Comparison of ENCODE assay signal across 30 mouse cellular contexts in genomic region chr11:72523711-72524110, GRCm38 (mm10). TPM values are rescaled to one million over a fixed set of nuclear protein-coding genes. Genes with fewer than 3 reads are reported as not detected.
DNase-seq lines count a peak whose midpoint lies in the region; ATAC-seq and TF ChIP-seq lines count a peak whose summit lies in the region.
"Had no signal": no experiment of that assay in that cellular context is flagged by ENCODE, and none has a peak within 500 bp of the region (broad histone marks: within the 10 kb centered on the region; RNA-seq: fewer than 3 reads in every experiment).

No protein-coding gene starts in this region.

- ATAC-seq in hindbrain, embryonic 13.5 days (ENCODE audit: low FRiP score), result no peak
- ATAC-seq: forebrain, embryonic 16.5 days; intestine, postnatal 0 days; Patski had no signal

- no peaks in the 10 kb centered on the region for H3K27me3 ChIP-seq in cerebellum, adult 2 months (ENCODE audit: control insufficient read depth, insufficient read depth, low read length)
- H3K27me3 ChIP-seq in hindbrain, embryonic 10.5 days (ENCODE audit: insufficient read depth, poor library complexity, severe bottlenecking), result no peaks in the 10 kb centered on the region
- H3K27me3 ChIP-seq in hindbrain, embryonic 13.5 days, result no peaks in the 10 kb centered on the region
- H3K27me3 ChIP-seq: CH12.LX; embryonic facial prominence, embryonic 12.5 days; embryonic facial prominence, embryonic 15.5 days; forebrain, embryonic 12.5 days; Patski had no signal

- no peaks in the 10 kb centered on the region for H3K9me3 ChIP-seq in hindbrain, embryonic 10.5 days
- no peaks in the 10 kb centered on the region for H3K9me3 ChIP-seq in hindbrain, embryonic 13.5 days
- H3K9me3 ChIP-seq: embryonic facial prominence, embryonic 12.5 days; embryonic facial prominence, embryonic 15.5 days; forebrain, embryonic 12.5 days; G1E; heart, embryonic 10.5 days; heart, embryonic 13.5 days had no signal

- no peak overlapping the region for H3K27ac ChIP-seq in cerebellum, adult 2 months (ENCODE audit: insufficient read depth, low read length)
- no peak overlapping the region for H3K27ac ChIP-seq in hindbrain, embryonic 10.5 days
- no peak overlapping the region for H3K27ac ChIP-seq in hindbrain, embryonic 13.5 days
- H3K27ac ChIP-seq: embryonic facial prominence, embryonic 12.5 days; embryonic facial prominence, embryonic 15.5 days; forebrain, embryonic 12.5 days; heart, adult 2 months; heart, embryonic 10.5 days; heart, embryonic 13.5 days; hindbrain, embryonic 14.5 days had no signal

- DNase-seq in cerebellum, postnatal 14 days, result peak; percentile 38 to 48
- no peak for DNase-seq in cerebellum, adult 2 months
- peak; percentile 16 for DNase-seq in hindbrain, embryonic 10.5 days (ENCODE audit: low spot score)
- peak; percentile 62 for DNase-seq in left cerebral cortex, postnatal 4 days
- DNase-seq in left cerebral cortex, adult 18-20 months (ENCODE audit: low spot score in 2 of 2), result no peak
- peak; percentile 13 for DNase-seq in retina, embryonic 14.5 days (ENCODE audit: low spot score)
- no peak for DNase-seq in retina, postnatal 1 day
- DNase-seq: adrenal gland, postnatal 10 days; adrenal gland, postnatal 36 days; B cell, adult 2 months; cerebellum, adult 11 months; cerebellum, adult 8-10 months; cerebellum, postnatal 25 days; gastrocnemius, postnatal 10 days; gastrocnemius, postnatal 36 days; heart, postnatal 14 days; heart, postnatal 4 days had no signal

- TF ChIP-seq CTCF in cerebellum, adult 2 months (IDR thresholded peaks at IDR 0.05; ENCODE audit: borderline replicate concordance, insufficient read depth, low read depth, low read length), result no peak

- 70% methylated on average over 4 of the region's 4 CpGs for WGBS in cerebellum, adult 2 months
- 57% methylated on average over 4 of the region's 4 CpGs for whole genome bisulfite sequencing in hindbrain, embryonic 10.5 days
- 39% methylated on average over 4 of the region's 4 CpGs for WGBS in hindbrain, embryonic 13.5 days

- no peak overlapping the region for H3K9ac ChIP-seq in hindbrain, embryonic 13.5 days
- H3K9ac ChIP-seq: embryonic facial prominence, embryonic 12.5 days; embryonic facial prominence, embryonic 15.5 days; forebrain, embryonic 12.5 days; heart, embryonic 13.5 days; hindbrain, embryonic 14.5 days had no signal

- intact Hi-C loops in left cerebral cortex, postnatal 4 days (cut with DNase I), result no loop called here

- no peaks in the 10 kb centered on the region for H3K36me3 ChIP-seq in hindbrain, embryonic 10.5 days
- H3K36me3 ChIP-seq in hindbrain, embryonic 13.5 days, result no peaks in the 10 kb centered on the region
- H3K36me3 ChIP-seq: embryonic facial prominence, embryonic 12.5 days; embryonic facial prominence, embryonic 15.5 days; forebrain, embryonic 12.5 days; G1E; heart, embryonic 10.5 days; heart, embryonic 13.5 days had no signal

- peaks cover 8% of the 10 kb centered on the region for H3K4me1 ChIP-seq in cerebellum, adult 2 months (ENCODE audit: control insufficient read depth, insufficient read depth, low read length)
- H3K4me1 ChIP-seq in hindbrain, embryonic 10.5 days (replicated peaks), result peaks cover 4% of the 10 kb centered on the region
- 0 out of 2 replicates have a peak, but pooled peaks cover 9% of the 10 kb centered on the region for H3K4me1 ChIP-seq in hindbrain, embryonic 13.5 days (replicated peaks)
- H3K4me1 ChIP-seq: embryonic facial prominence, embryonic 12.5 days; embryonic facial prominence, embryonic 15.5 days; forebrain, embryonic 12.5 days; heart, embryonic 10.5 days had no signal

- no peak overlapping the region for H3K4me2 ChIP-seq in hindbrain, embryonic 13.5 days
- H3K4me2 ChIP-seq: embryonic facial prominence, embryonic 12.5 days; embryonic facial prominence, embryonic 15.5 days; forebrain, embryonic 12.5 days; heart, embryonic 13.5 days; hindbrain, embryonic 14.5 days had no signal

- no peak overlapping the region for H3K4me3 ChIP-seq in cerebellum, adult 2 months (replicated peaks; ENCODE audit: insufficient read depth, low read depth, low read length)
- no peak overlapping the region for H3K4me3 ChIP-seq in hindbrain, embryonic 10.5 days
- H3K4me3 ChIP-seq in hindbrain, embryonic 13.5 days, result no peak overlapping the region
- H3K4me3 ChIP-seq: embryonic facial prominence, embryonic 12.5 days; embryonic facial prominence, embryonic 15.5 days; forebrain, embryonic 12.5 days; heart, adult 2 months; heart, embryonic 10.5 days; heart, embryonic 13.5 days had no signal

- no peak for TF ChIP-seq POLR2A in cerebellum, adult 2 months (IDR thresholded peaks at IDR 0.05; ENCODE audit: borderline replicate concordance, insufficient read depth, low read length)

RNA-seq across cellular contexts. Expression of gene Spns3, which starts 26.6 kb away (rescaled TPM):
- 0.63 and 0.84 TPM in 2 replicates for polyA plus RNA-seq in cerebellum, adult 2 months (2012; rRNA removed)
- polyA plus RNA-seq in hindbrain, embryonic 10.5 days (2016; fragmentation: Nextera tagmentation; extraction: Ambion mirVana), result 0.09 and 0.16 TPM in 2 replicates
- polyA plus RNA-seq in hindbrain, embryonic 13.5 days (2015; fragmentation: Nextera tagmentation; extraction: Ambion mirVana), result 0.10 and 0.16 TPM in 2 replicates
- total RNA-seq in left cerebral cortex, postnatal 4 days (2021), result under 1 TPM; 0.18 to 0.26 TPM
- total RNA-seq in left cerebral cortex, adult 18-20 months (2021), result under 1 TPM; 0.21 to 0.28 TPM
- total RNA-seq: heart, adult 2 months had no signal
- polyA plus RNA-seq: embryonic facial prominence, embryonic 12.5 days; forebrain, embryonic 12.5 days; forebrain, embryonic 16.5 days; G1E had no signal

RNA-seq across cellular contexts. Expression of gene Spns2, which starts 34.0 kb away (rescaled TPM):
- 55.3 and 59.5 TPM in 2 replicates for polyA plus RNA-seq in cerebellum, adult 2 months (2012; rRNA removed)
- 4.0 and 5.5 TPM in 2 replicates for polyA plus RNA-seq in hindbrain, embryonic 10.5 days (2016; fragmentation: Nextera tagmentation; extraction: Ambion mirVana)
- polyA plus RNA-seq in hindbrain, embryonic 13.5 days (2015; fragmentation: Nextera tagmentation; extraction: Ambion mirVana), result 8.4 and 9.7 TPM in 2 replicates
- 10 to 100 TPM; 36.5 to 37.0 TPM for total RNA-seq in left cerebral cortex, postnatal 4 days (2021)
- 10 to 100 TPM; 53.7 to 55.4 TPM for total RNA-seq in left cerebral cortex, adult 18-20 months (2021)

Comparison
In these comparisons a context has a peak if more than half of its experiments do, and no peak if none do; other contexts are left out.
1. DNase-seq: peak in cerebellum, postnatal 14 days (2 of 2), hindbrain, embryonic 10.5 days (single experiment), left cerebral cortex, postnatal 4 days (single experiment) and retina, embryonic 14.5 days (single experiment); none in cerebellum, adult 2 months (0 of 2), left cerebral cortex, adult 18-20 months (0 of 2) and retina, postnatal 1 day (single experiment).